Mouse (Mus musculus): ENCODE data around the gene Hist1h4k.
"Not testable (repeated sequence)": the region's sequence is repeated elsewhere in the genome, so short reads cannot be mapped to it uniquely, and the experiment has no call there.

GRCm38 (mm10) chr13:21717397-21718357, 32.6 kb downstream of the Hist1h4k start, which contains the start of gene Hist1h3h:
- not testable (repeated sequence) for TF ChIP-seq CTCF, EP300 (IDR thresholded peaks at IDR 0.05; ENCODE audit: low read depth)
